Mouse (Mus musculus) lung, adult 2 months (tissue): ENCODE measurements at regions not wholly inside any gene's neighbourhood (a gene's known extent, or its start where the extent isn't known, plus 50 kb on each side); places are given as distances from the start of the nearest gene placed in this dataset.

Experiments
- CTCF ChIP-seq: fragments of 200-500 bp; IDR thresholded peaks from 2 replicates; pipeline ENCODE4 v1.5.1; 2011; ENCODE audit warnings: mild to moderate bottlenecking, low read length, control low read depth; ENCODE audit not compliant: insufficient read depth
- POLR2A ChIP-seq: fragments of 200-500 bp; IDR thresholded peaks from 2 replicates; pipeline ENCODE4 v1.6.1; 2011; ENCODE audit warnings: low read depth, mild to moderate bottlenecking, control low read depth, low read length, borderline replicate concordance; ENCODE audit errors: extremely low read depth

DNA sequence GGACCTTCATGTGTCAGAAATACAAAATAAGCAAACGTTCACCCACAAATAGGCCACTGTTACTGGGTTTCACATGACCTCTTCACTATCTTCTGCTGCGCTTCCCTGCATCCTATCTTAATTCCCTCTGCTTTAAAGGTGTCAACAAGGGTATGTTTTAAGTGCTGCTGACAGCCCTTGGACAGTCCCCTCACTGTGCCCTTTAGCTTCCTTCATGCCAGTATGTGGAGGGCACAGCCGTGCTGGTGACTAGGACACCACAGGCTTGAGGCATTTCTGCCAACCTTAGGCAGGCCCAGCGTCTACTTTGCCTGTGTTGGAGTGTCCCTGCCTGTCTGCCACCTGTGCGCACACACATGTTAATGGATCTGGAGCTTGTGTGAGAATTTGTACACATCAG lies 63.9 kb upstream of the Zfp536 start:
- TF ChIP-seq CTCF: no peak
- TF ChIP-seq POLR2A: no peak
